Mouse (Mus musculus) mouse embryonic stem cell (cell line): ENCODE results near the gene Saa4.
"Not testable (repeated sequence)": the region's sequence is repeated elsewhere in the genome, so short reads cannot be mapped to it uniquely, and the experiment has no call there.

Experiments used
- in situ Hi-C, 2 experiments: fragments of 300-500 bp; cut with MboI; formaldehyde crosslinking; loops; 1 replicate in 1 of 2; 3 replicates in 1 of 2; pipeline ENCODE4 v1.14.3; 2019 to 2020; ENCODE audit warnings: low sequenced_read_pairs in 2 of 2, low pct_unique_long_range_greater_than_20kb in 1 of 2, mixed read lengths in 1 of 2; ENCODE audit not compliant: unreplicated experiment in 1 of 2

Saa4 gene

DNA sequence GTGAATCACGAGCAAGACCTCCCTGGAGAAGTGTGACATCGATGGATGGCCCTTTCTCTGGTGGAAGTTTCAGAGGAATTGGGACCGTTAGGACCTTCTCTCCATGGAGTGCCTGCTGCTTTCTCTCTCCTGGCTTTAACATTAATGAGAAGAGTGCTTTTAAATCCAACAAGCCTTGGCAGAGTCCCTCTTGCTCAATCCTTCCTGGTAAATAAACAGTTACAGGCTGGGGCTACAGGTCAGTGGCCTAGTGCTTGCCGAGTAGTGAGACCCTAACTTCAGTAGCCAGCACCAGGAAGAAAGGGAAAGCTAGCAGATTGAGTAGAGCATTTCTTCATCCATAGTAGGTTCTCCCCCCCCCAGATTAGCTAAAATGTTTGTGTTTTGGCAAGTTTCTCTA lies at the start of gene Saa4:
Saa4 (minus strand) TSS at position 146 of the 400 bp plus-strand sequence.
- in situ Hi-C loops: no loop called here

DNA sequence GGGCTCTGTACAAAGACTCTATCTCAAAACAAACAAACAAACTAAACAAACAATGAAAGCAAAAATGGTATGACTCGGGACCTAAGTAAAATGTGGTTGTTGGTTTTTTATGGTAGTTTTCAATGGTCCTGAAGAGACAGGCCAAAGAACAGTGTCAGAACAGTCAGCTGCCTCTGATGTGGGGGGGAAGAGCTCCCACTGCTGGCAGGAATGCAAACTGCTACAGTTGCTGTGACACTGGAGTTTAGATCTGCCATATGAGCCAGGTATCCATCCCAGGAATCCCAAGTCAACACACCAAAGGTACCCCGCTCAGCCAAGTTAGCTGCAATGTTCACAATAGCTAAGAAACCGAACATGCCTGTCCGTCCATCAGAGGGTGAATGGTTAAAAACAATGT lies 38.3 kb upstream of the Saa4 start:
- in situ Hi-C loops: no loop called here

DNA sequence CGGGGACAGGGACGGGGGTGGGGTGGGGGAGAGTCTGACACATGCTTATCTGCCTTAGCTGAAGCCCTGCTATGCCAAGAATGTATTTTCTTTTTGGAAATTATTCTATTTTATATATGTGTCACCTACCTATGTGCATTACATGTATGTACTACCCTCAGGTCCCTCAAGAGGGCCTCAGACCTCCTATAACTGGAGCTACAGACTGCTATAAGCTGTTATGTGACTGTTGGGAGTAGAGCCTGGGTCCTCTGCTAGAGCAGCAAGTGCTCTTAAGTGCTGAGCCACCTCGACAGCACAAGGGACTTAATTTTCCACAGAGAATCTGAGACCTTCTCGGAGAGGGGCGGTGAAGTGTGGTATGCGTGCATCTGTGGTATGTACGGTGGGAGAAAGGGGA lies 36.0 kb upstream of the Saa4 start:
- in situ Hi-C loops: loop anchor here in 1 of 2 experiments (5.0 kb wide), 1 partner anchor 56 kb away; the partner anchor contains the start of gene Saal1

DNA sequence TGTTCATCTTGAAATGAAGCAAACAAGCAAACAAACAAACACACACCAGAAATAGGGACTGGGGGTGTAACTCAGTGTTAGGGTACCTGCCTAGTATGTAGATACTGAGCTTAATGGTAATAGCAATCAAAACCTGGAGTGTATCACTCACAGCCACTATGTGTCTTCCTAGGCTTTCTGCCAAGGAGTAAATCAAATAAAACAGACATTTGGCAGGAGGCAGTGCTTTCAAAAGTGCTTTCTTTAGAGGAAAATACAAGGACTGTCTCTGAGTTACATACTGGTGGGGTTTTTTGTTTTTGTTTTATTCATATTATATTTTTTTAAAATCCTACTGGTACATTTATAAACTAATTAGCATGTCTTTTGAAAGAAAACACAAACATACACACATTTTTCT lies 35.0 kb upstream of the Saa4 start:
- in situ Hi-C loops: loop anchor here in 1 of 2 experiments (5.0 kb wide), 1 partner anchor 55 kb away; the partner anchor contains the start of gene Saal1

DNA sequence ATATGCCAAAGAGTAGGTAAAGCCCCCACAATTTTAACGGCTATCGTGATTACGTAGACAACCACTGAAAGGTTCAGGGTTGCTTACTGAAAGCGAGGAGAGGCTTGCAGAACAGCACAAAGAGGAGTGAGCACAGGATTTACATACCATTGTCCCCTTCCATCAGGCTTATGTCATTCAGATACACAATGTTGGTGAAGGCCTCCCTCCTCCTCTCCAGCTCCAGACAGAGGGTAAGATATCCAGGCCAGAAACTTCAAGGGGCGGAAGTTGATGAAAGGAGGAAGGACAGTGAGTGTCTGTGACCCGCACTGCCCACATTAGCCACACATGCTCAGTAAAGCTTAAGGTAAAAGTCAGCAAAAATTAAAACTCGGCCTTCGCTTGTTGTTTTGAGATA lies 32.3 kb upstream of the Saa4 start:
- in situ Hi-C loops: loop anchor here in 1 of 2 experiments (5.0 kb wide), 1 partner anchor 52 kb away; the partner anchor contains the start of gene Saal1

DNA sequence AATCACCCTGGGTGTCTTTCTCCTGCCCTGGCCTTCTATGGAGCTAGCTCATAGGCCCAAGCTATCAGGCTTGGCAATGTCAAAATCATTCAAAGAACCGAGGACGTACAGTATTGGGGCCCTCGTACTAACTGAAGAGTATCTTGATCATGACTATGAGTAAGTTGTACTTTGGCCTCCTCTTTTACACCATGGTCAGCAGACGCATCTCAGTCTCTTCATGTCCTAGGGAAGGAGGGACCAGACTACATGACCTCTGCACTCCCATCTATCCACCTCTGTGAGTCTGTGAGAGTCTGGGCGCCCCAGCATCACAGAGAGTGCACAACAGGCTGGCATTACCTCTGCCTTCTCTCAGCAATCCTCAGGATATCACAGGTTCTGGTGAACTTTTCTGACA lies 30.2 kb upstream of the Saa4 start:
- in situ Hi-C loops: no loop called here

DNA sequence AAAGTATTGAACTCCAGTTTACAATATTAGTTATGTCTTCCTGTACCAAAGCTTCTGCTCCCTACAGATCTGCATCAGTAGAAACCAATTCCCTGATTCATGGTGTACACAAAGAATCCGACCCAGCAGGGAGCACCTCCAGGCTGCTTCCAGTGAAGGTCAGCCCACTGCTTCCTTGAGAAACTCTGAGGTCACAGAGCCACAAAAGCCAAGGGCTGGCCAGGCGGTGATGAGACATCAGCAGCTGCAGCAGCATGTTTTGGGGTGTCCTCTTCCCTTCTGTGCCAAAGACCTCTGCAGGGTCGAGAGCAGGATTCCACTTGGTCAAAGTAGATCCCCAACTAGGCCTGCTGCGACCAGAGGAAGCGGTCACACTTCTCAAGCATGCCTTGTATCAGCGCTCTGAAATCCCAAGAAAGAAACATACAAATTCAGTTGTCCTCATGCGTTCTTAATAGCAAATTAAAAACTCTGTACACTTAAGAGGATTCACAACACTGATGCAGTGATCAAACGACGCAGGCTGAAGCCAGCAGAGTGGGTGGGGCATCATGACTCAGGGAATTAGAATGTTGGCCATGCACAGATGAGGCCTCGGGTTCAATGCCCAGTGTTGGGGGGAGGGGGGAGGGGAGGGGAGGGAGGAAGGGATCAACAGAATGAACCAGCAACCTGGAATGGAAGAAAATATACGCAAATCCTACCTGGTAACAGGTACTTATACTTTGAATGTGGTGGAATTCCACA lies 28.8 kb upstream of the Saa4 start:
- in situ Hi-C loops: no loop called here

DNA sequence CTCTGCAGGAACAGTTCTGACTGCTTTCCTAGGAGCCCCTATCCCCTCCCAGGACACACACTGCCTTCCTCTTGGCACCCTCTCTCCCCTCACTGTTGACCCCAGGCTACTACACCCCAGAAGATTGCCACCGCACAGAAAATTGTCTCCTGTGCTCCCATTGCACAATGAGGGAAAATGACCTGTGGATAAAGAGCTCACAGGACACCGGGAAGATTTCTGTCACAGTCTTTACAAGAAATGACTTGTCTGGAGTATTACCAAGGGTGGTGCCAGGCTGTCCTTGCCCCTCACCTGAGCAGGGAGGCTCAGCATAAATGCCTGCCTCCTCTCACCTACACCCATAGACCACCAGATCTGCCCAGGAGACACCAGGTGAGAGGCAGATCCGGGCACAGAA lies 19.1 kb upstream of the Saa4 start, which contains the start of gene Saa2:
Saa2 (plus strand) TSS at position 301 of the 400 bp plus-strand sequence.
- in situ Hi-C loops: no loop called here

DNA sequence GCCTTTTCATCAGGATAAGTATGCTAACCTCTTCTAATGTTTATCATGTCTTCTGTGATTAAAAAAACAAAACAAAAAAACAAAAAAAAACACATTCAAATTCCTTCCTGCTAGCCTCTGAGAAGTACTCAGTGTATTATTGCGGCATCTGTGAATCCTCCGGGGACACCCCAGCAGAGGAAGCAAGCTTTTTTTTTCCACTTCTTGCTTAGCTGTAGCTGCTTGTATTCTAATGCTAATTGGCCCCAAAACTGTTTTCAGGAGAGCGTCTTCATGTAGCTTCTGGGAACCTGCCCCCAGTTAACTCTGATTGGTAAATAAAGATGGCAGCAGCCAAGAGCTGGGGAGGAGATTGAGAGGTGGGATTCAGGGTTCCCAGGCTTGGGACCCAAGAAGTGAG lies 16.1 kb upstream of the Saa4 start:
- in situ Hi-C loops: no loop called here

DNA sequence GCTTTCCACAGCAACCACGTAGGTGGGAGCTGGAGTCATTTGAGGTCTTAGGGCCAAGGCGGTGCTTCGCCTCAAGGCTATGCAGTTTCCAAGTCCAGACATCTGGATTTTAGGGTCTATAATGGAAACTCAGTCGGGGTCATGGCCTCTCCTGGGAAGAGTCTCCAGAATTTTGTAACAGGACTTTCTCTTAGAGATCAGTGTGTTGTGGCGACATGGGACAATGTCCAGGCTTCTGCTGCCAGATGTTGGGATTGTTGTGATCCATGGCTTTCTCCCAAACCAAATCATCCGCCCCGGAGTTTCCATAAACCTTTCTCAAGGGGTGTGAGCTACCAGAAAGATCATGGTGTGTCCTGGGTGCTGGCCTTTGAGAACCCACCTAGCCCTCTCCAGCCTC lies 14.0 kb upstream of the Saa4 start:
- in situ Hi-C loops: no loop called here

DNA sequence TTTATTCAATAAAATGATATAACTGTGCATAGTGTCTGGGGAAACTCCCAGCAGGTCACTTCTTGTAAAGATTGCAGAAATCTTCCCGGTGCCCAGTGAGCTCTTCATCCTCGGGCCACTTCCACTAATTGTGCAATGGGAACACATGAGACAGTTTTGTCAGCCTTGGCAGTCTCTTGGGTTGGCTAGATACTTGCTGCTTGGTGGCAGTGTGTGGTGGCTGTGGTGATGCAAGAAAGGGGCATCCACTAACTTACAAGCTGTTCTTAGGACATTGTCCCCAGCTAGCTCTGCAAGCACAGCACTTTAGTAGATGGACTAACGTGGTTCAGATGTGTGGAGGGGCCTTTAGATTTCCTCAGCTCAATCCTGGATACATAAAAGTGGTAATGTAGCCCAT lies 13.4 kb upstream of the Saa4 start:
- in situ Hi-C loops: no loop called here

DNA sequence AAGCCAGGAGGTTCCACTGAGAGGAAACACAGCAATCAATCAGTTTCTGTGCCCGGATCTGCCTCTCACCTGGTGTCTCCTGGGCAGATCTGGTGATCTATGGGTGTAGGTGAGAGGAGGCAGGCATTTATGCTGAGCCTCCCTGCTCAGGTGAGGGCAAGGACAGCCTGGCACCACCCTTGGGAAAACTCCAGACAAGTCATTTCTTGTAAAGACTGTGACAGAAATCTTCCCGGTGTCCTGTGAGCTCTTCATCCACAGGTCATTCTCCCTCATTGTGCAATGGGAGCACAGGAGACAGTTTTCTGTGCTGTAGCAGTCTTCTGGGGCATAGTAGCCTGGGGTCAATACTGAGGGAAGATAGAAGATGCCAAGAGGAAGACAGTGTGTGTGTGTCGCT lies 10.5 kb upstream of the Saa4 start, which contains the start of gene Saa1:
Saa1 (minus strand) TSS at position 101 of the 400 bp plus-strand sequence.
- in situ Hi-C loops: not testable (repeated sequence)

DNA sequence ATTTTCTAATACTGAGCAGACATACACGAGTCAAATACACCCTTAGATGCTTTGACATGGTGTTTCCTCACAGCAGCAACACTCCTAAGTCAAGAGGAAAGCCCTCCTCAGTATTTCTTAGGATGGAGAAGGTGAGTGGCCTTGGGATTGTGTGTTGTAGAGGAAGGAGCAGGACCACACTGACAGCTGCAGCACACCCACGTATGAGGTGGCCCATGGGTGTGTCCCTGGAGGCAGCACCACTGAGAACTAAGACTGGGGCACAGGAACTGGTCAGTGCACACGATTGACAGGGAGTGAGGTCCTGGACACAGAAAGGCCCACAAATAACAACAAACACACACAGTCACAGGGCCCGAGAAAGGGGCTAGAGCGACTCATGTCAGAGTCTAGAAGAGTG lies 7.6 kb upstream of the Saa4 start:
- in situ Hi-C loops: not testable (repeated sequence)

DNA sequence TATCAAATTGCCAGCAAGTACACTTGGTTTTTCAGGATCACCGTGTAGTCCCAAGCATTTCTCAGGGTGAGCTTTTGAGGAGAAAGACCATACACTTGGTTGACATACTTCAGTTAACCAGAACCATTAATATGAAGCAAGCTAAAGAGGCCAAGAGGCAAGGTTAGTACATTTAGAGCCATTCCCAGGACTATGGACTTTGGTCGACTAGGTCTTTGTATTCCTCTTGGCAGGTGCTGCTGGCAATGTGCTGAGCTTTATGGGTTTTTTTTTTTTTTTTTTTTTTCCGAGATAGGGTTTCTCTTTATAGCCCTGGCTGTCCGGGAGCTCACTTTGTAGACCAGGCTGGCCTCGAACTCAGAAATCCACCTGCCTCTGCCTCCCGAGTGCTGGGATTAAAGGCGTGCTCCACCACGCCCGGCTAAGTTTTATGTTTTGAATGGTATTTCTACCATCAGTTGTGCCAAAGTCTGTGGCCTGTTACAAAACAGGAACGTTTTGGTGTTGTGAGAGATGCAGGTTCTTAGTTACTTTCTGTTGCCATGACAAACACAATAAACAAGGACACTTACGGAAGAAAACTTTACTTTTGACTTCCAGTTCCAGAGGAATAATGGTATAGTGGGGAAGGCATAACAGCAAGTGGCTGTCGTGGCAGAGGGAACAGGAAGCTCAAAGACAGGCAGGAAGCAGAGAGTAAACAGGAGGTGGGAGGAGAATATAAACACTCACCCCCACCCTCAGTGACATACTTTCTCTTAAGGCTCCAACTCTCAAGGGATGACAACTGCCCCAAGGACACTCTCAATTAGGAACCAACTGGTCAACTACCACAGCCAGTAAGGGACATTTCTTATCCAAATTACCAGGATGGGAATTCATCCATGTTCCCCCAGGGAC lies 6.4 kb upstream of the Saa4 start:
- in situ Hi-C loops: no loop called here

DNA sequence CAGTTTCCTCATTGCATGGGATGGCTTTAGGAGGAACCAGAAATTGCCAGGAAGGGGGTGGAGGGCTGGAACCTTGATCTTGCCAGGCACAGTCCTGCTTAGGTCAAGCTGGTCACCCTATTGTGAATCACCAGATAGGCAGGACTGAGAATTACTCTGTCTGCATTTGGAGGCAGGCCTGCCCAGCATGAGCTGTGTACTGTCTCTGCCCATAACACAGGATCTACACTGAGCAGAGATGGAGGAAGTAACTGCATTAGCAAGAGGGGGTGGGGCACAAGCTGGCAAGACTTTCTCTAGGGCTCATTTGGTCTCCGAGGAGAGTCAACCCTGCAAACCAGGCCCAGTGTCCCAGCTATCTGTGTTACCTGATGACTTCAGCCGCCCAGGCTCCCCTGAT lies 2.6 kb upstream of the Saa4 start:
- in situ Hi-C loops: no loop called here

DNA sequence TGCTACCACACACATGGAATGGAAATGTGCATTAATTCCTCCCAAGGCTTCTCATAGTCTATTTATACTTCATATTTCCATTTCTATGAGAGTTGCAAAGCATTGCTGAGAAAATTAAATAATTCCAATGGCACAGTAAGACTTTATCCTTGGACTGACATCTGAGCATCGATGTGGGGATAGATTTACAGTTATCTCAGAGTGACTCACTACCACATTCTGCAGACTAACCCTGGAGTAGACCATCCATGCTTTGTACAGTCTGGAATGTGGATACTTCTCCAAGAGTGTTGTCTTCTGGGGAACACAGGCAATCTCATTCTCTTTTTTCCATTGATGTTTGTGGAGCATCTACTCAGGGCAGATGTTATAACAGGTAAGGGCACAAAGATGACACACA lies 4.8 kb downstream of the Saa4 start:
- in situ Hi-C loops: no loop called here

DNA sequence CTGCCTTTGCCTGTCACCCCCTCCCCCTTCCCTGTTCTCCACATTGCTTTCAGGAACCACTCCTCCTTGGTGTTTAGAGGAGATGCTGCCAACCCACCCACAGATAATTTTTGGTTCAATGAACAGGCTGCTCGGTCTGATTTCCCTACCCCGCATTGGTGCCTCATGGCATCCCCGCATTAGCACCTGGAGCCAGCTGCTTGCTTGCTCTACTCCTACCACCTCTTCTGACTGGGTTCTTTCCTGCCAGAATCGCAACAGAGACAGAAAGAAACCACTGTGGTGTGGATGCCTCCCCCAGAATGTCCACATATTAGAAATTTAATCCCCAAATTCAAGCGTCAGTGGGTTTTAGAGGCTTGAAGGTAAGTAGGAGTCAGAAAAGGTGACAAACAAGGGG lies 8.0 kb downstream of the Saa4 start:
- in situ Hi-C loops: no loop called here

DNA sequence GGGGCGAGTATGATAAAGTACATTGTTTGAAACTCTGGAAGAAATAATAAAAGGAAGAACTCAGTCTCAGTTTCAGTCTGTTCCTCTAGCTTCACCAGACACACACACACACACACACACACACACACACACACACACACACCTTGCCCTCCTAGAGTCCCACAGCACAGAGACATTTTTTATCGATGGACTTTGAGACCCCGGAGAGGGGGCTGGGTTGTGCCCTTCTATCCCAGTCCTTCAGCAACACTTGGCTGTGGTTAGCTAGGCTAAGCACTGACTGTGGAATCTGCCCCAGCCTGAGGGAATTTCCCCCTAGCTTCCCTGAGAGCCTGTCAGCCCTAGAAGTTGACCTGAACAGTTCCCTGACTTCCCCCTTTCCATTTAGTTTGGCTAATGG lies 8.6 kb downstream of the Saa4 start:
- in situ Hi-C loops: no loop called here

DNA sequence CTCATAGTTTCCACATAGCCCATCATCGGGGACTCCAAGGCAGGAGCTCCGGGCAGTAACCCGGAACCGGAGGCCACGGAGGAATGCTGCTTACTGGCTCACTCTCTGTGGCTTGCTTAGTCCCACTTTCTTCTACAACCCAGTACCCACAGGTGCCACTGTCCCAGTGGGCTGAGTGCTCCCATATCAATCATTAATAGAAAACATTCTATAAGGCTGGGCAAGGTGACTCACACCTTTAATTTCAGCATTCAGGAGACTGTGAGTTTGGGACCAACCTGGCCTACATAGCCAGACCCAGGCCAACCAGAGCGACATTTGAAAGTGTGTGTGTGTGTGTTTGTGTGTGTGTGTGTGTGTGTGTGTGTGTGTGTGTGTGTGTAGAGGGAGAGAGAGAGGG lies 9.0 kb downstream of the Saa4 start:
- in situ Hi-C loops: no loop called here
